Mouse (Mus musculus): ENCODE measurements around the gene Gm13030.
"Not testable (repeated sequence)": the region's sequence is repeated elsewhere in the genome, so short reads cannot be mapped to it uniquely, and the experiment has no call there.

The Gm13030 gene

GRCm38 (mm10) chr4:138865991-138866390 lies 7.8 kb downstream of the Gm13030 start:
- in situ Hi-C loops (cut with MboI): no loop called here

DNA sequence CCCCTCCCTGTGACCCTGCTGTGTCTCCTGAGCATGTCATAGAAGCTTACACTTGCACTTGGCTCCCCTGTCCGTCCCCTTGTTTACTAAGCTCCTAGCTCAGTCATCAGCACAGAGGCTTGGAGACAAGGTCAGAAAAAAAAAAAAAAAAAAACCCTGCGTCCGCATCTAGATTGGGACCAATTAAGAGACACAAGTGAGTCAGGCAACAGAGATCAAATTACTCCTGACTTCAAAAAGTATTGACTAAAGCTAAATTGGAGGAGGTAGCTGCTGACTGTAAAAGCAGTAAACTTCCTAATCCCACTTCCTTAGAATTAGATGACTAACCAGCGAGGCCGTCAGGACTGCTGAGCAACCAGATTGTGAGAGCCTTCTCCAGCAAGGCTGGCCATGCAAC lies 8.7 kb downstream of the Gm13030 start:
- in situ Hi-C loops (cut with MboI): no loop called here

GRCm38 (mm10) chr4:138863344-138863998 lies 10.3 kb downstream of the Gm13030 start, which contains the start of gene Pla2g5:
Pla2g5 (minus strand) TSS chr4:138863482.
- in situ Hi-C loops (cut with MboI): no loop called here

DNA sequence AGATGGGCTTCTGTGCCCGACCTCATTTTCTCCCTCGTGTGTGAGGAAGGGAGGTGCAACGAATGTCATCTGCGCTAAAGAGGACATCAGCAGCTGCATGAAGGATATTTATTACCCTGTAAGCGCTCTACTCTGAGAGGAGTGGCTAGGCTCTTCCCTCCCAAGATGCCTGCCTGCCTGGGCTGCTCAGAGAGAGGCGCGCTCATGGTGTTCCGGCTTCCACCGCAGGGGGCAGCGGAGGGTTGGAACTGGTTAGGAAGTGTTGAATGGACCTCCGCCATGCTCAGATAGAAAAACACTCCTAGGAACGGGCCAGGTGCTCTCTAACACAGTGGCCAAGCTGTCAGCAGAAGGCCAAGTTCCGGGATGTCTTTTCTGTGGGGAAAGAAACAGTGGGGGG lies 14.0 kb downstream of the Gm13030 start:
- in situ Hi-C loops (cut with MboI): loop anchor here (10.0 kb wide), 1 partner anchor 415 kb away; no protein-coding TSS in a partner anchor

- in situ Hi-C loops (cut with MboI): loop anchor here (10.0 kb wide), 1 partner anchor 414 kb away; no protein-coding TSS in a partner anchor
Measured at GRCm38 (mm10) chr4:138859245-138859644, 14.5 kb downstream of the Gm13030 start.

- in situ Hi-C loops (cut with MboI): loop anchor here (10.0 kb wide), 1 partner anchor 414 kb away; no protein-coding TSS in a partner anchor
Measured at GRCm38 (mm10) chr4:138858446-138858845, 15.3 kb downstream of the Gm13030 start.

DNA sequence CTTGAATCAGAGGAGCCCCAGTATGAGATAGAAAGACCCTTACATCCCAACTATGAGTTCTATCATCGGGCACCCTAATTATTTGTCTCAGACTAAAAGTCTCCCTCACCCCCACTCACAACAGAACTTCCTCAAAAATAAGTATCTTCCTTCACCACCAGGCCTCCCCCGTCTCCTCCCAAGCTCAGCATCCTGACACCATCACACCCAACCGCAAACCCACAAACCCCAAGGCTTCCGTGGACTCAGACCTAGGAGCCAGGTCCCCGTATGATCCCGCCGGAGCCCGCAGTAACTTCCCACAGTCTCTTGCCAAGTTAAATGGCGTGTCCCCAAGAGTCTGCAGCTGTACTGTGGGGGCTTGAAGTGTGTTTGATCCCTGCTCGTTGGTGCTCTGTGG lies 16.2 kb downstream of the Gm13030 start:
- in situ Hi-C loops (cut with MboI): loop anchor here (10.0 kb wide), 1 partner anchor 413 kb away; no protein-coding TSS in a partner anchor

- in situ Hi-C loops (cut with MboI): loop anchor here (10.0 kb wide), 1 partner anchor 412 kb away; no protein-coding TSS in a partner anchor
Measured at GRCm38 (mm10) chr4:138856491-138856890, 17.3 kb downstream of the Gm13030 start.

- in situ Hi-C loops (cut with MboI): loop anchor here (10.0 kb wide), 1 partner anchor 410 kb away; no protein-coding TSS in a partner anchor
Measured at GRCm38 (mm10) chr4:138855092-138855632, 18.6 kb downstream of the Gm13030 start.

DNA sequence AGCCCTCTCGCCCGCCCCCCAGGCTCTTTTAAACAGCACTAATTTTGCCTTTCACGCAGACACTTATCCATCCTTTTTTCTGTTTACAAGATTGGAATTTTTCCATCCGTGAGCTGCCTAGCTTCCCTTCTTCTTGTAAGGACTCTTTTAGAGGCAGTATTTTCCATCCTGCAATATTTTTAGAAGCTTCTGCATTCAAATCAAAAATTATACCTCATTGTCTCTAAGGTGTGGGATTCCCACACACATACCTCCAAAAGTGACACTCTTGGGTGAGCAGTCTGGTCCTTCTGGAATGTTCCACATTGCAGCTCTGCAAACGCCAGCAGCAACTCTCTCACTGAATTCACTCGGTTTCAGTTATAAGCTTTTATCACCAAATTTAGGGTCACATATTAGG lies 20.8 kb downstream of the Gm13030 start:
- in situ Hi-C loops (cut with MboI): loop anchor here (10.0 kb wide), 1 partner anchor 408 kb away; no protein-coding TSS in a partner anchor

DNA sequence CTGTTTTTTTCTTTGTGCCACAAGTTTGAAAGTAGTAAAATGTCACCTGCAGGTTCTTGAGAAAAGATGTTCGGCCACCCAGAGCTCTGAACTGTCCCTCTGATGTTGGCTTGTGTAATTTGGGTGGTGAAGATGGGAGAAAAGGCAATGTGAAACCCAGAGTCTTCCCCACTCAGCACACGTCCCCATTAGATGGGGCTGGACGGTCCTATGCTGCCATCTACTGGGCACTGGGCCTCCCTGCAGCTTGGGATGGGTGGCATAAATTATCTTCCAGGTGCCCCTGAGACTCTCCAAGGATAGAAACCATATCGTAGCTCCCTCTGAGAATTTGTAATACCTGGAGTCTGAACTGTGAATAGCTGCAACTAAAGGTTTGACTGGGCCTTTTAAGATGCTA lies 22.3 kb downstream of the Gm13030 start:
- in situ Hi-C loops (cut with MboI): loop anchor here (10.0 kb wide), 1 partner anchor 407 kb away; no protein-coding TSS in a partner anchor

DNA sequence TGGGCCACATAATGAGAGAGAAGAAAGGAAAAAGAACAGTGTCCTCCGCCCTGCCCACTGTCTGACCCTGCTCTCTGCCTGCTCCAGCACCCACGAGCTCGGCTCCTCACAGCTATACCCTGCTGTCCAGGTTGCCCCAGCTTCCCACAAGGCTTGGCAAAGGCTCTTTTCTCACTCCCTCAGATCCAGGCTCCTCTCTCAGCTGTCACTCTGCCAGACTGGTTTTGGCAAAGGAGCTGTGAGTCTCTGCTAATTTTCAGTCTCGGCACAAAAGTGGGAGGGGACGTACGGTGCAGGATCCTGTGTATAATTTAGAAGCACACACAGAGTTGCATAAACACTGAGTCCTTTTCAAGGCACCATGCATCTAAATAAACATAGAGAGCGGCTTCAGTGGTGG lies 32.4 kb downstream of the Gm13030 start:
- in situ Hi-C loops (cut with MboI): no loop called here

DNA sequence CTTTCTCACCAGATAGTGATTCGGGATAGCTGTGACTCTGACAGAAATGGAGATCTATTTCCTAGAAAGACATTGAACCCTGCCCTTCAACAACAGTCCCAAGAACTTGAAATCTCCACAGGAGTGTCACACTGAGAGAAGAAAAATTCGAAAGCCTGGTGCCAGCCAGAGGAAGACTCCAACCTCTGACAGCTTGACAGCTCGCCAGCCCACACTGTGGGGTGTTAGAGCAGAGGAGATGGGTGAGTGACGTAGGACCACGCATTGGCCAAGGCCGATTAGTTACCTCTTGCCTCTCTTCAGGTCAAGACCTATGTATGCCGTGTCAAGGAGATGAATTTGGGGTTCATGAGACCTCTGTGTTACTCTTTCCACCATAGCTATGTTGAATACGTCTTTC lies 33.0 kb downstream of the Gm13030 start:
- in situ Hi-C loops (cut with MboI): no loop called here

DNA sequence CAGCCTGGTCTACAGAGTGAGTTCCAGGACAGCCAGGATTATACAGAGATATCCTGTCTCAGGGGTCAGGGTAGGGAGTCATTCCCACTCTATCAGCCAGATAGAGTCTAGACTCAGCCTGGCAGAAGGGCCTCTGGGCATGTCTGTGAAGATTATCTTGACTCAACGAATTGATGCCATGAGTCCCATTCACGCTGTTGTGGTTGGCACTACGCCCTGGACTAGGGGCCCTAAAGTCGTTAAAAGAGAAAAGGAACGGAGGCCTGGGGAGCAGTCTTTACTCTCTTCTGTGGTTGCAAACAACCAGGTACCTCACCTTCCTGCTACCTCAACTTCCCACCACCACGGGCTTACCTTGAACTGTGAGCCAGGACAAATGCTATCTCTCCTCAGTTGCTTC lies 34.0 kb downstream of the Gm13030 start:
- in situ Hi-C loops (cut with MboI): no loop called here

DNA sequence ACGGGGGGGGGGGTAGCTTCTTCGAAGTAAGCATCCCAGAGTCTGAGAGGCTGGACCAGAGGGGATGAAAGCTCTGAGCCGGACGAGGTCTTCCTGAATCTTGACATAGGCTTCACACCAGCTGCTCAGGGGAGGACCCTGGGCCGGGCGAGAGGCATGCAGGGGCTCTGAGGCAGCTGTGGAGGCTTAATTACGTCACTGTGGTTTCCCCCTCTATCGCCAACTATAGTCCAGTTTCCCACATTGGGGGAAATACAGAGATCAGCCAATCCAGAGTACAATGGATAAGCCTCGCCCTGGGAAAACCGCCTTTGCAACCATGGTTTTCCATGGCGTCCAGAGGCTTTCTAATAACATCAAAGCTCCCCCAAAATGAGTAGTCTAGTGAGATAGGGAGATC lies 46.6 kb downstream of the Gm13030 start:
- in situ Hi-C loops (cut with MboI): no loop called here

- in situ Hi-C loops (cut with MboI): no loop called here
Measured at GRCm38 (mm10) chr4:138825751-138826567, 47.8 kb downstream of the Gm13030 start.

GRCm38 (mm10) chr4:138824660-138825059 lies 49.1 kb downstream of the Gm13030 start:
- in situ Hi-C loops (cut with MboI): no loop called here

- in situ Hi-C loops (cut with MboI): not testable (repeated sequence)
Measured at GRCm38 (mm10) chr4:138824161-138824560, 49.6 kb downstream of the Gm13030 start.

GRCm38 (mm10) chr4:138821036-138821435 lies 52.7 kb downstream of the Gm13030 start:
- in situ Hi-C loops (cut with MboI): no loop called here
